Mouse (Mus musculus): ENCODE measurements around the gene Ubac2.
"Not testable (repeated sequence)": the region's sequence is repeated elsewhere in the genome, so short reads cannot be mapped to it uniquely, and the experiment has no call there.

Ubac2 gene

DNA sequence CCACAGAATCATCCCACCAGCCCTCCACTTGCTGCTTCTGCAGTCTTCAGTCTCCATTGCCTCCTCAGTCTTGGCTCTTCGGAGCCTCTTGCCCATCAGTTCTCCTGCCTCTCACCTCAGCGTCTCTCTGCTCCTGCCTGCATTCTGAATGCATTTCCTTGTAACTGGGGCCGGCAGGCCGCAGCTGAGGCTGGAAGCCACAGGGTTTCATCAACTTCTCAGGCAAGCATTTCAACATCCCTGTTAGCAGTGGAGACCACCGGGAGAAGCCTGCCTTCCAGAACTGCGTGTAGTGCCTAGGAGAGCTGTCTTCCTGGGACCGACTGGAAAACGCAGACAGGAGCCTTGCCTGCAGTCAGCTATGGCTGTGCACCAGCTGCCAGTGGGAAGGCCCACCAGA, 169.4 kb downstream of the Ubac2 start:
- no peak for DNase-seq (ENCODE audit: low spot score)

DNA sequence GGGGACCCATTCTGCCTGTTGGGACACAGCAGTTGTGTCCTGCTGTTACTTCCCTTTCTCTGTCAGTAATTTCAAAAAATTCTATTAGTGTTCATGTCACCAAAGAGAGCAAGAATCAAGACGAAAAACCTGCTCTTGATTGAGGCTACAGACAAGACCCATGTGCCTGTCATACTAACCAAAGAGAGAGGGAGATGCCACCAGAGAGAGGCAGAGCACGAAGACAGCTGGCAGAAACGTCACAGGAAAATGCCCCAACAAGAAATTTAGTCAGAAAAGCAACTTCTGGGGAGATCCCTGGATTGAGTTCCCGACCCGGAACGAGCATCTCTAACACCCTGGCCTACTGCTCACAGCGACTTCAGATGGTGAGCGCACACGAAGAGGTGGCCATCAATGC, 170.4 kb downstream of the Ubac2 start:
- no peak for DNase-seq (ENCODE audit: low spot score)

DNA sequence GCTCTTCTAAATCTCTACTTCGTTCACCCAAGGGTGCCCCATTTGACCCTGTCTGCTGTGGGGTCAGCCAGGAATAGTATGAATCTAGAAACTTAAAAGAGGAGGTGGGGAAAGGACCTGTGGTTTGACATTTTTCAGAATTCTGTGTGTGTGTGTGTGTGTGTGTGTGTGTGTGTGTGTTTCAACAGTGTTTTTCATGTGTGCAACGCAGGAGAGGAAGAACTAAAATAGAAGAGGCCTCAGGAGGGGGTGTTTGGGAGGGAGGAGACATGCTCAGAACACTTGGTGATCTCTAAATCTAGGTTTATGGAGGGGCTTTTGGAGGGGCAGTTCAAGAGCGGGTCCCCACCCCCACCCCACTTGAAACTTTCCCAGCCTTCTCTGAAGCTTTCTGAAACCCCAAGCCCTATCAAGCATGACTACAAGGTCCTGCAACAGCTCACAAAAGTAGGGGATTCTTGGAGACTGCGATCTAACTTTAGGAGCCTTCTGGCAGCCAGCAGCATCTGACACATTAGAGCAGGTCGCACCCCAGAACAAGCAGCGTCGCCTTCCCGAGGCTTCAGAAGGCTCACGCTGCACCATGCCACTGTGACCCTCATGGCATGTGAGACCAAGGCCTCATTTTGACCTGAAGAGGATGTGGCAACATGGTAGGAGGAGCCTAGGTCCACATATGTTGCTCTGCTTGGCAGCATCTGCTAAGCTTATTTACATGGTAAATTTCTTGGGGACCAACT, 174.6 kb downstream of the Ubac2 start:
- DNase-seq (ENCODE audit: low spot score) = no peak

DNA sequence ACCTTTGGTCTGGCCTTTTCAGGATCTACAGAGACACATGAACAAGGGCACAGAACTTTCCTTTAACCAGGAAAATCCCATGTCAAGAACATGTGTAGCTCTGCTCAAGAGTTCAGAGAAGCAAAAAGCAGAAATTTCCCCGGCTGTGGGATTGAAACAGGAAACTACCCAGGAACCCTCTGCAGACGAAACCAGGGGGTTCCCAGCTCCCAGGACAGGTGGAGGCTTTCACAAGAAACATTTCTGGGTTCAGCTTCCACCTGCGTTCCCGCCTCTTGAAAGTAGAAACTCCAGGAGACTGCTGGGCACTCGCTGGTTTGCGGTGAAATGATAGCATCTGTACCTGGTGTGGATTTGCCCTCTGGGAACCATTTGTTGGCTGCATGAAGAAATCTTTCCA, 178.5 kb downstream of the Ubac2 start:
- no peak for DNase-seq (ENCODE audit: low spot score)

DNA sequence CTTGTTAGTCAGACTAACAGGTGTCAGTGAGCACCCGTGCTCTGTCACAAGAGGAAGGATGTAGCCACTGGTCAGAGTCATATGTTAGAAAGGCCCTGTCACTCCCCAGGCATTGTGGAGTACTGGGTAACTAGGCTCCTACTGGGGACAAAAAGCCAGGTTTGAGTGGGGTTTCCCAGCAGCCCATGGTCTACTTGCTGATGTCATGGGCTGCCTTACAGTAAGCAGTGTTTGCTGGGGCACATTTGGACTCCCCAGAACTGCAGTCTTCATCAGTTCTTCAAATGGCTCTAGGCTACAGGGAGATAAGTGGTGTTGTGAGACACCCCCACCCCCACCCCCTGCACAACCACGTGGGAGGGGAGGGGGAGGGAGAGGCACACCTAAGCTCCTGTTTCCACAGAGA, 179.5 kb downstream of the Ubac2 start:
- no peak for DNase-seq (ENCODE audit: low spot score)

DNA sequence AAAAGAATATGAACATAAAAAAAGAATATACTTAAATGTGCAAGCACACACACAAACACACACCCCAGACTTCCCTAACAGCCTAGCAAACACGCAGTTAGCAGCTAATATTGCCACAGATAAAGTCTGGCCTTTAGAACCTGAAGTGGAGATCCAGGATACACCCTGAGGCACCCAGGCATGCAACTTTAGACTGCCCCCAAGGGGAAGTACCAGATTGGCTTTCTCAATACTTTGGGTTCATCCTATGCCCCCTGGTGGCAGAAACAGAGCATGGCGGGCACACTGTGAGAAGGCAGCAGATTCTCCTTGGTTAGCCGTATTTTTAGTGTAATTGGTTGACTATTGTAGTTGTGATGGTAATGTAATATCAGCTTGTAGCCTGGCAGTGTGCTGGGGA, 182.2 kb downstream of the Ubac2 start:
- DNase-seq (ENCODE audit: low spot score) = peak; percentile 74

DNA sequence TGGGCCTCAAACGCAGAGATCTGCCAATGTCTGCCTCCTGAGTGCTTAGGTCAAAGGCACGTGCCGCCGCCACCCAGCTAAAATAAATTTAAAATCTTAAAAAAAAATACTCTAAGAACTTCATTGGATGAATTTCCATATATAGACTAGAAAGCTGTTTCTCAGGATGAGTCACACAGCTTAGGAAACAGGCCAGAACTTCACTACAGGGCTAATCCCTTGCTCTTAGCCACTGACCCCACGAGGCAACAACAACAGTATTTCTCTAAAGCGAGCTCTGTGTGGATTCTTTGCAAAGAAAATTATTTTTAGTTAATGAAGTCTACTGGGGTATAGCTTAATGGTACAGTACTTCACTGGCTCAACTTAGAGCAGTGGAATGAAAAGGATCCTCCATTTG, 183.0 kb downstream of the Ubac2 start:
- DNase-seq (ENCODE audit: low spot score) = no peak

DNA sequence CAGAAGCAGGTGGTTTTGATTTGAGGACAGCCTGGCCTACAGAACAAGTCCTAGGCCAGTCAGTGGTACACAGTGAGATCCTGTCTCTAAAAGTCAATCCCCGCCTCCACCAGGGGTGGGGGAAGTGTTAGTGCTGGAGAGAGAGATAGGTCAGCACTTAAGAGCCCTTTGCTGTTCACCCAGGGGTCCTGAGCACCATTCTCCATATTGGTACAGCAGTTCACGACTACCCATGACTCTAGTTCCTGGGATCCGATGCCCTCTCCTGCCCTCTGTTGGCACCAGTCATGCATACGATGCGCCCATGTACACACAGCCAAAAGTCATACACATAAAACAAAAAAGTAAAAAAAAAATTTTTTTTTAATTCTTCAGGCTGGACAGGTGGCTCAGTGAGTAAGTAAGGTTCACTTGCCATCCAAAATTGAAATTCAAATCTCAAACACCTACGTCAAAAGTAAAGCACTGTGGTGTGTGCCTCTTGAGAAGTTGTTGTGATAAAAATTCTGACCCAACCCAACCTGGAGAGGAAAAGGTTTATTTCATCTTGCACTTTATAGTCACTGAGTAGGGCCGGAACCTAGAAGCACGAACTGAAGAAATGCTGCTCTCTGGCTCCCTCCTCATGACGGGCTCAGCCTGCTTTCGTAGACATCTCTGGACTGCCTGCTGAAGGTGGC, 184.1 kb downstream of the Ubac2 start:
- no peak for DNase-seq (ENCODE audit: low spot score)

DNA sequence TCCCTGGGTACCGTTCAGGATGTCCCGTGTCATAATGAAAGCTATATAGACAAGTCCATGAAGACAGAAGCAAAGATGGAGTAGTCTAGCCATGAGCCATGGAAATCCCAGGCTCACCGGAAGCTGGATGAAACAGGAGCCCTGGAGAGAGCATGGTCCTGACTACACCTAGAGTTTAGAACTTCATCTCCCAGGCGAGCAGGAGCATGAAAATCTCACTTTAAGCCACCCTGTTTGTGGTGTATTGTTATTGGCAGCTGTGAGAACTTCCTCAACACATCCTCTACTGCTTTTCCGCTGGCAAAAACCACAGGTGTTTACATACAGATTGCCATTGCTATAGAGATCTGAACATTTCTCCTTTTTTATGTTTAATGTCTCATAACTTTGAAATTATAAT, 185.2 kb downstream of the Ubac2 start:
- DNase-seq (ENCODE audit: low spot score) = no peak

DNA sequence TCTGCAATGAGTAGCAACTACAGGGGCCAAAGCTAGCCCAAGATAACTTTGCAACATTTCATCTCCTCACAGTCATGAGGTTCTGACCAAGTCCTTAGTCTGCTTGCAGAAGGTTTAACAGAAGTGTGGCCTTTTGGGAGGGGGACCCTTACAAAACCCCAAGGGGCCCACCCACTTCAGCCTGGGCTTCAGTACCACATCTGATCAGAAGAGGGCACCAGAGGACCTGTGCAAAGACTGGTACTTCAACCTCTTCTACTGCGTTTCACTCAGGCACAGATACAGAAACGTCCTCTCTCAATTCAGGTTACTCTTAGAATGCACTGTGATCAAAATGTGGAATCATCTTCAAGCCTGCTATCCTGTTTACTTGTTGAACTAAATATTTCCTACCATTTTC, 186.1 kb downstream of the Ubac2 start:
- DNase-seq (ENCODE audit: low spot score) = peak; percentile 48

DNA sequence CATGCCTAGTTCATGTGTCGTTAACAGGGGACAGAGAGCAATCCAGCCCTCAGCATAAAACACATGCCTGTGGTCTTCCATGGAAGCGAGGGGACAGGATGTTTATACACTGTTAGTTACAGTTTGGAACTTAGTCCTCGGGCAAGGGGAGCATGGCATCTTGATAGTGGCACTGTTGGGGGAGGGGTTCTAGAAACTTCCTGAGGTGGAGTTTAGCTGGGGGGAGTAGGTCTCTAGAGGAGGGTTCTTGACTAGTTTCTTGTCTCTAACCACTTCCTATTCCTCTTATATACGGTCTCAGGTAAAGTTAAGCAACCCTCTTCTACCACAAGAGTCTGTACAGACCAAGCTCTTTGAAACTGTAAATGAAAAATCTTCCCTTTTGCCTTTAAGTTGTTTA, 187.8 kb downstream of the Ubac2 start:
- DNase-seq (ENCODE audit: low spot score) = no peak

DNA sequence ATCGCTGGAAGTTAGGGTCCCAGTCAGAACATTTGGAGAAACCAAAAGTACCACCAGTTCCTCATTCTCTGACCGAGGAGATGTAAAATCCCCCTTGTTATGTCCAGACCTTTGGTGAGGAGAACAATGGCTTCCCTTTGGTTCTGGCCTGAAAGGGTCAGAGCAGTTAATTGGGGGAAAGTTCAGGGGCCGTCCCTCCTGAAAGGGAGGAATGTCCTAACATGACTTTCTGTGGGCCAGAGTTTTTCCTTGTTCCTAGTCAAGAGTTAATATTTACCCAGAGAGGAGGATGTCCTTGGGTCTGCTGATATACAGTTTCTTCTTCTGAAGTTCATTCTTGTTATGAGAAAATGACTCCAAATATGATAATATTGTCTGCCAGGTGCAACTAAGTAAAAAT, 189.6 kb downstream of the Ubac2 start:
- not testable (repeated sequence) for DNase-seq (ENCODE audit: low spot score)

DNA sequence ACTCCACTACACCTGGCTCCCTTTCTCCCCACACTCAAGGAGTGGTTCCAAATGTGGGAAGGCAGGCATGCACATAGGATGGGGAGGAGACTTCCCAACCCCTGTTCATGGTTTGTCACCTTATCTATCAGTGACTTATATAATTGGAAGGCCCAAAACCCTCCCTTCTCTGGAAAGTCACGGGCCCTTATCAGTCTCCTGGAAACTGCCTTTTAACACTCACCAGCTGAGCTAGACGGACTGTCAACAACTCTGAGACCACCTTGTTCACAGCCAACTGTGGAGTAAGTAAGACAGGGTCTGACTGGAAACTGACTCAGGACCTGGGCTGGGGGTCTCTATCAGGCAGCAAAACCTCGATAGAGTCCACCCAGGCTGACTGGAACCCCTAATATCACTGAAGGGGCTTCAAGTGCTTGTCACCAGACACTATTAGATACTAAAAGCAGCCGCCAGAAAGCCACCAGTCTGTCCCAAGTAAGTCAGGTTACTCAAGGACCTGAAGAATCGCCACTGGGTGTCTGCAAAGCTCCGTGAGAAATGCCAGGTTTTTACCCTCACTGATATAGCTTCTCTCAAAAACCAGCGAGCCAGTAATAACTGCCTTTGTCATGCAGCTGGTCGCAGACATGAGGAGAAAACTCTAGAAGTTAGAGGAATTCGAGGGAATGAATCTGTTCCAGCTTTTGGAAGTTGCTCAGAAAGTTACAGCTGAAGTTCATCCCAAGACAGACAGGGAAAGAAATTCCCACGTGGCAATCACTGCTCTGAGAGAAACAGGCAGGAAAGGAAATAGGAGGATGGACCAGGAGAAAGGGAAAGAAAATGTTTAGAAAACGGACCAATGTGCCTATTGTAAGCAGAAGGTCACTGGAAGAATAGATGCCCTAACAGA, 190.6 kb downstream of the Ubac2 start:
- DNase-seq (ENCODE audit: low spot score) = no peak

DNA sequence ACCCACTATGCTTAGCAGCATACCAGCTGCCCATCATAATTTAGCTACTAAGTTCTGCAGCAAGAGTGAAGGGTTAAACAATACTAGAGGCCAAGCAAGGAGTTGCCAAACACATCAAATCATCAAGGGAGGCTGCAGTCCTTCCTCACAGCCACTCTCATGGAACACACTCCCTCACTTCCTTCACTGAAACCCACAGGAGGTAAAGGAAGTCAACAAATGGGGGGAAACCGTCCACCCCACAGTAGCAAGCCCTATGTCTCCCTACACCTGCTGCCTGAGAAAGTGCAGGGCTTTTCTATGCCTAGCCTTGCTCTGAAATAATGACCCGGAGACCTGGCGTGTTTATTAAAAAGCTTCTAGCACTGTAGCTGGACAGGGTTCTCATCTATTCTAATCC, 191.5 kb downstream of the Ubac2 start:
- no peak for DNase-seq (ENCODE audit: low spot score)
